Mouse (Mus musculus) ES-E14 (cell line): ENCODE data around the gene Mocs2. TPM values are rescaled to one million over a fixed set of nuclear protein-coding genes. Genes with fewer than 3 reads are reported as not detected.

Experiments
- DNase-seq: peaks from one replicate; pipeline ENCODE4 v3.0.0-alpha.2; 2013; ENCODE audit warnings: low read depth, low spot score
- H3K27ac ChIP-seq: 2 replicates; pipeline ENCODE4 v1.5.1; 2012; ENCODE audit warnings: low read depth, mild to moderate bottlenecking, low read length, moderate library complexity, mixed read lengths; ENCODE audit not compliant: poor library complexity, insufficient read depth, severe bottlenecking
- H3K36me3 ChIP-seq: 2 replicates; pipeline ENCODE4 v1.6.1; 2012; ENCODE audit warnings: mild to moderate bottlenecking, low read length, moderate library complexity, mixed read lengths; ENCODE audit not compliant: control insufficient read depth, poor library complexity, insufficient read depth, severe bottlenecking
- H3K4me1 ChIP-seq, 2 experiments: fragments of 150-350 bp in 1 of 2; sonication (generic) in 1 of 2; 2 replicates each; pipeline ENCODE4 v1.6.1; 2012; ENCODE audit warnings: low read length in 2 of 2, mild to moderate bottlenecking in 1 of 2, mixed read lengths in 1 of 2; ENCODE audit not compliant: control insufficient read depth in 2 of 2, insufficient read depth in 2 of 2, poor library complexity in 1 of 2
- H3K4me3 ChIP-seq, 2 experiments: fragments of 150-350 bp in 1 of 2; sonication (generic) in 1 of 2; 2 replicates each; pipeline ENCODE4 v1.5.1; 2012; ENCODE audit warnings: low read length in 2 of 2, low read depth in 1 of 2, mild to moderate bottlenecking in 1 of 2, mixed read lengths in 1 of 2; ENCODE audit not compliant: insufficient read depth in 1 of 2, poor library complexity in 1 of 2, severe bottlenecking in 1 of 2
- H3K9ac ChIP-seq: 2 replicates; pipeline ENCODE4 v1.6.1; 2012; ENCODE audit warnings: low read depth, mild to moderate bottlenecking, low read length, mixed read lengths; ENCODE audit not compliant: poor library complexity, insufficient read depth, severe bottlenecking
- H3K9me3 ChIP-seq: fragments of 150-350 bp; sonication (generic); 2 replicates; pipeline ENCODE4 v1.6.1; 2012; ENCODE audit warnings: low read depth, mild to moderate bottlenecking, low read length; ENCODE audit not compliant: control insufficient read depth, insufficient read depth
- CHD2 ChIP-seq: IDR thresholded peaks from 2 replicates; pipeline ENCODE4 v1.6.1; 2014; ENCODE audit warnings: mild to moderate bottlenecking, low read depth, low read length, inconsistent platforms
- HCFC1 ChIP-seq: IDR thresholded peaks from 2 replicates; pipeline ENCODE4 v1.6.1; 2012; ENCODE audit warnings: low read length, inconsistent platforms, borderline replicate concordance; ENCODE audit not compliant: insufficient read depth
- MAFK ChIP-seq: IDR thresholded peaks from 2 replicates; pipeline ENCODE4 v1.6.1; 2014; ENCODE audit warnings: mild to moderate bottlenecking, low read depth, low read length, inconsistent platforms; ENCODE audit not compliant: insufficient read depth
- ZC3H11A ChIP-seq: IDR thresholded peaks from 2 replicates; pipeline ENCODE4 v1.6.1; 2012; ENCODE audit warnings: low read depth, mild to moderate bottlenecking, inconsistent platforms, low read length, borderline replicate concordance
- ZNF384 ChIP-seq: IDR thresholded peaks from 2 replicates; pipeline ENCODE4 v1.6.1; 2012; ENCODE audit warnings: low read depth, low read length, inconsistent platforms
- in situ Hi-C, 2 experiments: fragments of 600-800 bp; cut with MboI; formaldehyde crosslinking; loops; one replicate each; pipeline ENCODE4 v1.15.1; 2025; ENCODE audit warnings: low sequenced_read_pairs in 2 of 2, inconsistent platforms in 1 of 2; ENCODE audit not compliant: unreplicated experiment in 2 of 2
- total RNA-seq: library from RNA; depleted of rRNA; stranded (reverse); fragments of 300-350 nt; gene quantifications from 2 replicates; pipeline ENCODE4 v1.2.3, GENCODE M21; 2012; rRNA removed

Mocs2 gene
- total RNA-seq, 1 experiment = 27.7 TPM

- H3K36me3 ChIP-seq = no peaks in the 10 kb centered on the region
- no peak overlapping the region for H3K27ac ChIP-seq
- DNase-seq = no peak
- no peak overlapping the region for H3K9ac ChIP-seq
- H3K4me3 ChIP-seq = no peak overlapping the region
- H3K4me1 ChIP-seq = no peaks in the 10 kb centered on the region
- in situ Hi-C loops = no loop called here
- TF ChIP-seq CHD2 (no peak), HCFC1 (no peak), ZC3H11A (no peak), ZNF384 (no peak), MAFK (no peak)
- H3K9me3 ChIP-seq = no peaks in the 10 kb centered on the region
These were observed 58.0 kb downstream of the Mocs2 start for GRCm38 (mm10) chr13:114876005-114876520.

DNA sequence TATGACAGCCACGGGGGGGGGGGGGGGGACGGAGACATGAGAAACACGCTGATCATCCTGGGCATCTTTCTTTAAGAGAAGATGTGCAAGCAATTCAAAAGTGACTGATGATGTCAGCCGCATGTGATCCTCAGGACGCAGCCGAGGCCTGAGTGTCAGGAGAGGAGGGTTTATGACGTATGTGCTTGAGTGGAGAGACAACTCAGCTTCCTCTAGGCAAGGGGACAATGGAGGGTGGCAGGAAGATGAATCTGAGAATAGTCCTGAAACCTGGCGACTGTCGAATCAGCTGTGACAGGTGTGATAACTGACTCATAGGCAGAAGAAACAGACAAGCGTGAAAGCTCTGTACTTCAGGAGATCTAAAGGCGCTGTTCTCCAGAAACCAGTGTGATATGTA lies 60.6 kb downstream of the Mocs2 start:
- H3K27ac ChIP-seq = no peak overlapping the region
- DNase-seq = no peak
- TF ChIP-seq ZNF384 (no peak), CHD2 (no peak), ZC3H11A (no peak), HCFC1 (no peak), MAFK (no peak)
- no peak overlapping the region for H3K4me3 ChIP-seq
- no peaks in the 10 kb centered on the region for H3K9me3 ChIP-seq
- no peaks in the 10 kb centered on the region for H3K4me1 ChIP-seq
- in situ Hi-C loops = no loop called here
- H3K36me3 ChIP-seq = no peaks in the 10 kb centered on the region
- H3K9ac ChIP-seq = no peak overlapping the region

Other genes with a start within 250 kb of the Mocs2 start
- 0.11 and 0.31 TPM in 2 replicates for gene Itga2, start 113.9 kb downstream of the Mocs2 start, total RNA-seq